Mouse (Mus musculus) olfactory bulb, adult 2 months (tissue): ENCODE data around the gene Npc2.

Source experiments
- CTCF ChIP-seq: fragments of 200-500 bp; IDR thresholded peaks from 2 replicates; pipeline ENCODE4 v1.5.1; 2012; ENCODE audit warnings: low read depth, mild to moderate bottlenecking, low read length, moderate library complexity; ENCODE audit not compliant: insufficient read depth
- POLR2A ChIP-seq: fragments of 200-500 bp; IDR thresholded peaks from 2 replicates; pipeline ENCODE4 v1.6.1; 2012; ENCODE audit warnings: mild to moderate bottlenecking, low read depth, low read length, moderate library complexity; ENCODE audit not compliant: insufficient read depth

- TF ChIP-seq CTCF (no peak), POLR2A (no peak)
These were observed 1.4 kb upstream of the Npc2 start for GRCm38 (mm10) chr12:84774376-84774775.
